Mouse (Mus musculus): ENCODE measurements around the gene Gga3.

- TF ChIP-seq POLR2A (IDR thresholded peaks at IDR 0.05; ENCODE audit: low read depth, low read length) (no peak), CTCF (IDR thresholded peaks at IDR 0.05; ENCODE audit: extremely low read depth, insufficient read depth, insufficient read length, insufficient replicate concordance) (no peak)
Observed at GRCm38 (mm10) chr11:115651680-115652079, 47.8 kb upstream of the Gga3 start.
